Mouse (Mus musculus) ovary, postnatal 10 days (tissue): ENCODE measurements at regions not wholly inside any gene's neighbourhood (a gene's known extent, or its start where the extent isn't known, plus 50 kb on each side); places are given as distances from the start of the nearest gene placed in this dataset.

Source experiments
- DNase-seq: peaks from one replicate; pipeline ENCODE4 v3.0.0; 2022; ENCODE audit warnings: low spot score

GRCm38 (mm10) chr12:52622398-52622797, 76.8 kb upstream of the Akap6 start:
- no peak for DNase-seq

- no peak for DNase-seq
These were observed 75.6 kb upstream of the Akap6 start for GRCm38 (mm10) chr12:52623416-52624108.

- DNase-seq: no peak
These were observed 74.3 kb upstream of the Akap6 start for GRCm38 (mm10) chr12:52624871-52625270.

- no peak for DNase-seq
These were observed 70.4 kb upstream of the Akap6 start for GRCm38 (mm10) chr12:52628771-52629170.

GRCm38 (mm10) chr12:52635121-52635878, 63.9 kb upstream of the Akap6 start:
- DNase-seq: no peak

GRCm38 (mm10) chr12:52636186-52636881, 62.8 kb upstream of the Akap6 start:
- DNase-seq: no peak

- DNase-seq: no peak
These were observed 62.3 kb upstream of the Akap6 start for GRCm38 (mm10) chr12:52636920-52637319.

- peak; percentile 3 for DNase-seq
These were observed 61.5 kb upstream of the Akap6 start for GRCm38 (mm10) chr12:52637506-52638249.

- no peak for DNase-seq
These were observed 60.7 kb upstream of the Akap6 start for GRCm38 (mm10) chr12:52638461-52638860.

- DNase-seq: no peak
These were observed 55.1 kb upstream of the Akap6 start for GRCm38 (mm10) chr12:52644059-52644458.
